Mouse (Mus musculus) hindbrain, embryonic 16.5 days (tissue): Measurements from ENCODE around the gene Tmc4. TPM values are rescaled to one million over a fixed set of nuclear protein-coding genes. Genes with fewer than 3 reads are reported as not detected.

Source experiments
- ATAC-seq: fragments of 200-750 bp; cut with Nextera tagmentation; 2 replicates; pipeline ENCODE4 v1.8.0; 2017; ENCODE audit warnings: moderate TSS enrichment, moderate library complexity
- H3K27ac ChIP-seq: fragments of 300-500 bp; sonication (generic); 2 replicates; pipeline ENCODE4 v1.5.1; 2014; ENCODE audit warnings: low read depth, mild to moderate bottlenecking, control low read depth, low read length, moderate library complexity
- H3K27me3 ChIP-seq: fragments of 300-500 bp; sonication (generic); replicated peaks from 2 replicates; pipeline ENCODE4 v1.6.1; 2014; ENCODE audit warnings: low read length; ENCODE audit not compliant: control insufficient read depth, insufficient read depth
- H3K36me3 ChIP-seq: fragments of 300-500 bp; sonication (generic); 2 replicates; pipeline ENCODE4 v1.6.1; 2014; ENCODE audit warnings: mild to moderate bottlenecking, low read length, moderate library complexity, mixed read lengths; ENCODE audit not compliant: control insufficient read depth, insufficient read depth
- H3K4me1 ChIP-seq: fragments of 300-500 bp; sonication (generic); 2 replicates; pipeline ENCODE4 v1.6.1; 2014; ENCODE audit warnings: low read depth, low read length; ENCODE audit not compliant: control insufficient read depth, insufficient read depth
- H3K4me2 ChIP-seq: fragments of 300-500 bp; sonication (generic); 2 replicates; pipeline ENCODE4 v1.6.1; 2014; ENCODE audit warnings: mild to moderate bottlenecking, low read length, control low read depth, moderate library complexity
- H3K4me3 ChIP-seq: fragments of 300-500 bp; sonication (generic); 2 replicates; pipeline ENCODE4 v1.5.1; 2014; ENCODE audit warnings: mild to moderate bottlenecking, low read length, control low read depth, moderate library complexity
- H3K9ac ChIP-seq: fragments of 300-500 bp; sonication (generic); 2 replicates; pipeline ENCODE4 v1.6.1; 2014; ENCODE audit warnings: low read depth, mild to moderate bottlenecking, control low read depth, low read length, moderate library complexity
- H3K9me3 ChIP-seq: fragments of 300-500 bp; sonication (generic); 2 replicates; pipeline ENCODE4 v1.6.1; 2014; ENCODE audit warnings: mild to moderate bottlenecking, low read length, moderate library complexity; ENCODE audit not compliant: control insufficient read depth
- WGBS: fragments of 180-500 bp; shearing (Covaris S2); extraction: QIAGEN DNeasy Blood & Tissue Kit; methylation state at CpG from one replicate; pipeline ENCODE4 v1.1.7; 2014; 5-methylcytosine and 5-hydroxymethylcytosine counted together
- microRNA-seq: library from miRNA; unstranded; fragments of <30 nt; microRNA quantifications from one replicate; pipeline ENCODE4, GENCODE M21; 2017
- polyA plus RNA-seq: library from polyadenylated mRNA; unstranded; fragments of >200 nt; fragmentation: Nextera tagmentation; extraction: Ambion mirVana; gene quantifications from 2 replicates; pipeline ENCODE4 v1.2.1, GENCODE M21; 2015

The Tmc4 gene
- polyA plus RNA-seq, 1 experiment from 2014 or later, result 3.8 TPM

DNA sequence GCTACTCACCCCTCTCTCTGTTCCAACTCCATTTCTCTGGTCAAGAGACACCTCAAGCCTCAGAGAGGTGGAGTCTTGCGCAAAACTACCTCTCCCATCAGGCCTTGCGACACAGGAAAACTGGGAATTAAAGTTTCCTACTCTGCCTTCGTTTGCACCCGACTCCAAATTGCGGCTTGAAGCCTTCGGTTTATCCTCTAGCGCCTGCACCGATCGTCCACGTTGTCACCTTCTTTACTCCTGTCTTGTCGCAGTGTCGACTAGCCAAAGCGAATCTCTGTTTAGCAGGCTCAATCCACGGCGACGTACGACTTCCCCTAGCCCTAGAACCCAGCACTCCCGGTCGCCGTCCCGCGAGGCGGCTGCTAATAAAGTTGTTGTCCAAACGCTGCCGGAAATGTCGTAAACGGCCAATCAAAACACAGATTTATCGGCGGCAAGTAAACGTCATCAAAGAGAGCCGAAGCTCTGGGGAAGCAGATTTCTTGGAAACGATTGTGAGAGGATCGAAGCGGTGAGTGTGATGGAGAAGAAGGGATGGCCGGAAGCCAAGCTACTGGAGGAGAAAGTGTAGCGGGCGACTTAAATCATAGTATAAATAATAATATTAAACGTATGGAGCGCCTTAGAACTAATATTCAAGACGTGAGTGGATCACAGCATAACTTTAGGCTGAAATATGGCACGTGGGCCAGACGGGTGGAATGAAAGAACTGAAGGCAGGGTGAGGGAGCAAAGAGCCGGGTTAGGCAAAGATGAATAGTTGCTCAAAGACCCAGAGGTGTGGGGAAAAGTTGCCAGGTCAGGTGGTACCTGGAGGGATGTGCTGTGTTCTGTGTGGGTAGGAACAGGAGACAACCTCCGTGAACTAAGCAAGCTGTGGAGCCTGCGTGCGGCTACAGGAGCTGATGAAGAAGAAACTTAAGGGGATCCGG lies 47.5 kb downstream of the Tmc4 start, which contains the start of the genes Tfpt and Prpf31:
Gene Tfpt, minus strand, starts transcription at position 387 of the 935 bp plus-strand sequence.
Gene Prpf31, plus strand, starts transcription at position 443 of the 935 bp plus-strand sequence.
- no peaks in the 10 kb centered on the region for H3K9me3 ChIP-seq
- ATAC-seq, result peak; percentile 92
- H3K27me3 ChIP-seq, result no peaks in the 10 kb centered on the region
- peak within 1 kb of the TSS; percentile 97 for H3K4me2 ChIP-seq
- H3K4me1 ChIP-seq, result peaks cover 25% of the 10 kb centered on the region
- 1% methylated on average over 47 of the region's 47 CpGs for WGBS
- H3K9ac ChIP-seq, result peak within 1 kb of the TSS; percentile 76
- H3K27ac ChIP-seq, result peak within 1 kb of the TSS; percentile 78
- H3K36me3 ChIP-seq, result peaks cover 10% of the 10 kb centered on the region; the same call in 1 of the 2 replicates
- H3K4me3 ChIP-seq, result peak within 1 kb of the TSS; percentile 62

GRCm38 (mm10) chr7:3629030-3629429 lies 48.3 kb downstream of the Tmc4 start:
- peaks cover 25% of the 10 kb centered on the region for H3K4me1 ChIP-seq
- 35% methylated on average over 4 of the region's 4 CpGs for WGBS
- peak; percentile 58 for ATAC-seq
- H3K9me3 ChIP-seq, result no peaks in the 10 kb centered on the region
- H3K27ac ChIP-seq, result peak overlapping the region; percentile 36
- peak overlapping the region; percentile 70 for H3K9ac ChIP-seq
- peaks cover 14% of the 10 kb centered on the region for H3K36me3 ChIP-seq
- H3K27me3 ChIP-seq, result no peaks in the 10 kb centered on the region
- H3K4me3 ChIP-seq, result peak overlapping the region; percentile 62
- peak overlapping the region; percentile 97 for H3K4me2 ChIP-seq

DNA sequence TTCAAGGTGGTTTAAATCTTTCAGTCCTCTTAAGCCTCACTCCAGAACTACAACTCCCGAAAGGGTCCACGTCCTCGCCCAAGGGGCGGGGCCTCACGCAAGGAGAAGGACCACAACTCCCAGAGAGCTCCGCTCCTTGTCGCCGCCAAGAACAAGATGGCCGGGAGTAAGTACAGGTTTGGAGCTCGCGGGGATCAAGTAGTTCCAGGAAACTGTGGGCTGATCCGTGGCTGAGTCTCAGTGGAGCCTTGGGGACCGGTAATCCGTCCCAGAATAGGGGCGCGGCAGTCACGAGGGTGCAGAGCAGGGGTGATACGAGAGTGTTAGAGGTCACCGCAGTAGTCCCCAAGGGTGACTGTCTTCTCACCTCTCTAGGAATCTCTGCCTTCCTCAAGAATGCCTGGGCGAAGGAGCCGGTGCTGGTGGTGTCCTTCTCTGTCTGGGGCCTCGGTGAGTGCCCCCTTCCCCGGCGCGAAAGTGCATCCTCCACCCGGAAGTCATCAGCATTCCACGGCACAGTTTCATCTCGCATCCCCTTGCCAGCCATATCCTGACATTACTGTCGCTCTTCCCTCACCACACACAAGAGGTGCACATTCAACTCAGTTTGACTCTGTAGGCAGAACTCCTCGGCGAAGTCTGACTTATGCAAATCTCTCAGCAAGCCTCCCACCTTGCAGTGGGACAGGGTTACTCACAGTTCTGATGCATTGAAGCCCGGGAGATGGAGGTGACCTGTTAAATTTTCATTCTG lies 59.9 kb downstream of the Tmc4 start, which contains the start of gene Ndufa3:
Gene Ndufa3, plus strand, starts transcription at position 132 of the 754 bp plus-strand sequence.
- peak within 1 kb of the TSS; percentile 75 for H3K4me3 ChIP-seq
- peak within 1 kb of the TSS; percentile 81 for H3K9ac ChIP-seq
- H3K27ac ChIP-seq, result peak within 1 kb of the TSS; percentile 84
- peaks cover 9% of the 10 kb centered on the region for H3K36me3 ChIP-seq
- peak; percentile 97 for ATAC-seq
- peak within 1 kb of the TSS; percentile 82 for H3K4me2 ChIP-seq
- WGBS, result under 1% methylated on average over 32 of the region's 32 CpGs
- H3K9me3 ChIP-seq, result no peaks in the 10 kb centered on the region
- no peaks in the 10 kb centered on the region; the same call in 1 of the 2 replicates for H3K27me3 ChIP-seq
- H3K4me1 ChIP-seq, result peaks cover 15% of the 10 kb centered on the region

DNA sequence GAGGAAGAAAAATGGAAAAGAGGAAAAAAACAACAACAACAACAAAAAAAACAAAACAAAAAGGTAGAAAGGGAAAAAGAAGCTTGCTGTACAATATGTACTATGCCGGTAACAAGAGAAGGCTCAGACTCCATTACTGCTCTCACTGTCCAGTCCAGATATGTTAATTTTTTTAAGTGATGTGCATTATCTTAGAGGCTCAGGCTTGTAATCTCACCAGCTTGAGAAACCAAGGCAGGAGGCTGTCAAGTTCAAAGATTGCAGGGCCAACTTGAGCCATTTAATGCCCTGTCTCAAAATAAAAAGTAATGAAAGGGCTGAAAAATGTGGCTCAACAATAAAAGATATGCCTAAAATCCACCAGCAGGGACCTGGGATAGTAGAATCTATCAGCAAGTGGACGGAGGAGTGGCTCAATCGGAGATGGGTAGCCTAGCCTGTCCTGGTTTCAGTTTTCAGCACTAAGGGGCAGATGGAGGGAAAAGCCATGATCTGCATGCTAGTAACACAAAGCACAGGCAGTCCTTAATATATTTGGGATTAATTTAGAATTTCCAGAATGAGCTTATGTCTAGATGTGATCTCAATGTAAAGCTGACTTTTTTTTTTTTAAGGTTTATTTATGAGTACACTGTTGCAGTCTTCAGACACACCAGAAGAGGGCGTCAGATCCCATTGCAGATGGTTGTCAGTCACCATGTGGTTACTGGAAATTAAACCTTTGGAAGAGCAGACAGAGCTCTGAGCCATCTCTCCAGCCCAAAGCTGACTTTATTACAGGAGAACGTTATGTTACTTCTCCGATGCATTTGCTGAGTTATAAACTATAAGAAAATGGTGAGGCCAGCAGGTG lies 60.7 kb downstream of the Tmc4 start:
- no peaks in the 10 kb centered on the region; the same call in 1 of the 2 replicates for H3K27me3 ChIP-seq
- peaks cover 9% of the 10 kb centered on the region for H3K36me3 ChIP-seq
- H3K9ac ChIP-seq, result no peak overlapping the region
- H3K27ac ChIP-seq, result no peak overlapping the region
- H3K9me3 ChIP-seq, result no peaks in the 10 kb centered on the region
- H3K4me1 ChIP-seq, result peaks cover 15% of the 10 kb centered on the region
- H3K4me2 ChIP-seq, result peak overlapping the region; percentile 82
- WGBS, result 46% methylated on average over 6 of the region's 6 CpGs
- H3K4me3 ChIP-seq, result peak overlapping the region; percentile 75
- peak; percentile 14 for ATAC-seq

- Histone ChIP-seq H3K36me3 (peaks cover 9% of the 10 kb centered on the region), H3K4me2 (peak within 1 kb of the TSS; percentile 82), H3K4me1 (peaks cover 15% of the 10 kb centered on the region), H3K9me3 (no peaks in the 10 kb centered on the region), H3K27me3 (no peaks in the 10 kb centered on the region; the same call in 1 of the 2 replicates), H3K9ac (no peak within 1 kb of the TSS), H3K4me3 (peak within 1 kb of the TSS; percentile 75), H3K27ac (no peak within 1 kb of the TSS)
- WGBS, result 85% methylated on average over 4 of the region's 4 CpGs
- ATAC-seq, result no peak
These were observed 61.3 kb downstream of the Tmc4 start, which contains the start of gene Oscar for GRCm38 (mm10) chr7:3616057-3616388. TSS of gene Oscar (minus strand) at chr7:3616157.

Small RNAs within 50 kb of the gene (microRNA-seq; reads per million reads assigned to microRNA genes)
- gene Mir3572, result 2.1 reads per million, percentile 2 among the genes with 10 or more reads in this experiment

Other genes with a start within 250 kb of the Tmc4 start
- gene Tarm1, start 174.9 kb downstream of the Tmc4 start, polyA plus RNA-seq, result not detected in 2 replicates
- gene Oscar, start 61.4 kb downstream of the Tmc4 start, polyA plus RNA-seq, result 0.64 and 0.73 TPM in 2 replicates
- gene Ndufa3, start 60.2 kb downstream of the Tmc4 start, polyA plus RNA-seq, result 461 and 526 TPM in 2 replicates
- gene Tfpt, start 47.6 kb downstream of the Tmc4 start, polyA plus RNA-seq, result 36.3 and 39.6 TPM in 2 replicates
- gene Prpf31, start 47.6 kb downstream of the Tmc4 start, polyA plus RNA-seq, result 84.2 and 88.8 TPM in 2 replicates
- 30.0 and 43.1 TPM in 2 replicates for gene Cnot3, start 32.3 kb downstream of the Tmc4 start, polyA plus RNA-seq
- gene Leng1, start 11.7 kb downstream of the Tmc4 start, polyA plus RNA-seq, result 13.2 and 13.4 TPM in 2 replicates
- 282 and 308 TPM in 2 replicates for gene Tsen34, start 15.3 kb upstream of the Tmc4 start, polyA plus RNA-seq
- gene Mboat7, start 16.0 kb upstream of the Tmc4 start, polyA plus RNA-seq, result 124 and 127 TPM in 2 replicates
- 675 and 689 TPM in 2 replicates for gene Rps9, start 26.4 kb upstream of the Tmc4 start, polyA plus RNA-seq
- 0.21 and 0.50 TPM in 2 replicates for gene Pirb, start 42.8 kb upstream of the Tmc4 start, polyA plus RNA-seq
- gene Gm15448, start 148.1 kb upstream of the Tmc4 start, polyA plus RNA-seq, result 0.09 TPM in 1 of 2 replicates, not detected in the other
- gene Pira2, start 167.5 kb upstream of the Tmc4 start, polyA plus RNA-seq, result not detected in 2 replicates
- 0.10 TPM in 1 of 2 replicates, not detected in the other for gene Gm14548, start 220.6 kb upstream of the Tmc4 start, polyA plus RNA-seq
- gene Lilra6, start 237.9 kb upstream of the Tmc4 start, polyA plus RNA-seq, result not detected in 2 replicates